Mouse (Mus musculus) testis, adult 2 months (tissue): ENCODE results near the gene Ncf2.

ENCODE experiments used
- CTCF ChIP-seq: fragments of 200-500 bp; IDR thresholded peaks from 2 replicates; pipeline ENCODE4 v1.5.1; 2012; ENCODE audit warnings: low read depth, mild to moderate bottlenecking, inconsistent platforms, low read length, moderate library complexity; ENCODE audit not compliant: control insufficient read depth, insufficient read depth, insufficient replicate concordance
- POLR2A ChIP-seq: fragments of 200-500 bp; IDR thresholded peaks from 2 replicates; pipeline ENCODE4 v1.6.1; 2012; ENCODE audit warnings: low read depth, mild to moderate bottlenecking, inconsistent platforms, low read length, moderate library complexity; ENCODE audit not compliant: control insufficient read depth

- TF ChIP-seq CTCF, result no peak
- TF ChIP-seq POLR2A, result no peak
These were observed 69.9 kb downstream of the Ncf2 start for GRCm38 (mm10) chr1:152869901-152870300.
